Mouse (Mus musculus): ENCODE data around the gene Tubg1.

Tubg1 gene

DNA sequence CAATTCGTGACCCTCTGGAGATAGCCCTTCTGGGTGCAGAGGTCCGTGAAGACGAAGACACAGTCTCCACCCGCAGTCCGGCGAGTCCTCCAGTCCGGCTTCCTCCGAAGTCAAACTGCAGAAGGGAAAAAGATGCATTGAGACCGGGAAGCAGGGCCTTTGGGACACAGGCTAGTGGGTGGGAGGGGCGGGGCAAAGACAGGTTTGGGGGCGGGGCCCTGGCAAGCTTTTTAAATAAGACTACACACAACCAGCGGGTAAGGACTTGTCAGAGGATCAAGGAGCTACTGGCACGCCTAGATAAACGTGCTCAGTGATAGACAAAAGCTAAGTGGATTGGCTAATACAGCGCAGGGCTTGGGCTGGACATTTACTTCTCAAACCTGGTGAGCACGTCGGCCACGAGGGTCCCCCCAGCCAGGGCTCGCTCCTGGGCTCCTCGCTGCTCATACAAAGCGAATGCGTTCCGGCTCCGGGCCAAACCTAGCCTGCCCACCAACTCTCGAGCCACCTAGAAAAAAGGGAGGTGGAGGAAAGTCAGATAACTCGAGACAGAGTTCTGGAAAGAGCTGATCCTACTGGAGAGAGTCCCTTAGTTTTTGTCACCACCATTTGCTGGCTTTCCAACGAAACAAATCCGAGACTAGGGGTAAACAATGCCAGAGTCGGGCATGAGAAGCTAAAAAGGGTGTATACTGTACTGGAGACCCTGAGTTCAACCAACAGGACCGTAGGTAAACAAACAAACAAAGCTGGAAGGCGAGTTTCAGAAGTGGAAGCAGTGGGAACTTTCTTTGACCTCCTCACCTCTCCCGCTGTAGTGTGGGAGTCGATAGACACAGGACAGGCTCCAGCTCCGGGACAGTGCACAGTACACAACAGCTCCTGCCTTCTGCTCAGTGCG lies 45.2 kb downstream of the Tubg1 start:
- DNase-seq (ENCODE audit: low read depth, low spot score), result peak; percentile 67

GRCm38 (mm10) chr11:101166357-101166756 lies 46.6 kb downstream of the Tubg1 start:
- DNase-seq (ENCODE audit: low read depth, low spot score), result no peak

DNA sequence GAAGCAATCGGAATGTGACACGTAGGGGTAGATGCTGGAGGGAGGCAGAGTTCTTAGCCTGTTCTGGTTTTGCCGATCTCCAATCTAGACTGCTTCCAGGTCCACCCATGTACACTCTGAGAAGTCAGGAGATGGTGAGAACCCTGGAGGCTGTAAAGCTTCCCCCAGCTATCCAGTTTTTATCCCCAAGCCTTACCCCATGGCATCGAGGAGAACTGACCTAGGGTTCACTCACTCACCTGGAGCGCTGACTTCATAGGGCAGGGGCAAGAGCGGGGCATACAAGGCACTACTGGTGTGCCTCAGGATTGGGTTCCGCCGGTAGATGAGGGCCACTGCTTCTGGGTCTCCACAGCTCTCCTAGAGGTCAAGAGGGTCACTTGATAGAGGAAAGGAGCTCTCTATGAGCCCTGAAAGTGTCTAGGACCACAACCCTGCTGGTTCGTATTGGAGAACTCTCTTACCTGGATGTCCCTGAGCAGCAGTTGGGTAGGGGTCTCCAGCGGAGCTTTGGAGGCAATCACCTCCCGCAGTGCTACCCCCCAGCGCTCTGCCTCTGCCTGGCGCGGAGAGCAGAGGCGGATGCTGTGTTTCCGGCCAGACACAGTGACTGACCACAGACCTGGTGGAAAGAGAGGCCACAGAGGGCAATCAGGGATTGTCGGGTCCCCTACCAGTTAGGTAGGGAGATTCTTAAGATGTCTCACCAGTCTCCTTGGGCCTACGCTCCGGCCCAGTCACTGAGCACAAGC lies 47.6 kb downstream of the Tubg1 start:
- DNase-seq (ENCODE audit: low read depth, low spot score), result no peak

GRCm38 (mm10) chr11:101167963-101168300 lies 48.2 kb downstream of the Tubg1 start:
- DNase-seq (ENCODE audit: low read depth, low spot score), result no peak

- DNase-seq (ENCODE audit: low read depth, low spot score), result no peak
Observed at GRCm38 (mm10) chr11:101168301-101168980, 48.7 kb downstream of the Tubg1 start.

- DNase-seq (ENCODE audit: low read depth, low spot score), result no peak
Observed at GRCm38 (mm10) chr11:101169301-101170107, 49.8 kb downstream of the Tubg1 start.

- peak; percentile 50 for DNase-seq (ENCODE audit: low read depth, low spot score)
Observed at GRCm38 (mm10) chr11:101170354-101170810, 50.6 kb downstream of the Tubg1 start, which contains the start of gene Cntnap1. Gene Cntnap1, plus strand, starts transcription at chr11:101170523.

GRCm38 (mm10) chr11:101170811-101171610 lies 51.3 kb downstream of the Tubg1 start, which contains the start of gene Plekhh3:
Gene Plekhh3, minus strand, starts transcription at chr11:101171351.
- peak; percentile 99 for DNase-seq (ENCODE audit: low read depth, low spot score)

GRCm38 (mm10) chr11:101171721-101172433 lies 52.1 kb downstream of the Tubg1 start:
- peak; percentile 90 for DNase-seq (ENCODE audit: low read depth, low spot score)

DNA sequence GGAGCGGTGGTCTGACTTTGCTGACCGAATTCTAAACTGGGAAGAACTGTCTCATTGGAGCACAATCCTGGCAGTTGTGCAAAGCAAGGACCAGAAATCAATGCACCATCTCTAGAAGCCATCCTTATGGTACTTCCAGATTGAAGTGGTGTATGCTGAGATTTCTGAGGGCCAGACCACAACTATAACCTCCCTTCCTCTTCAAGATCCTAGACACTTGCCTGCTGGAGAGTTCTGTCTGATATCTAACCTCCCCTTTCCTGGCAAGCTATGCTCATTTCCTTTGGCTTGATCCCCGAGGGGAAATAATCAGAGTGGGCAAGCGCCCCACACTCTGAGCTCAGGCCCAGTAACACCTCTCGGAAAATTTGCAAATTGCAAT lies 52.7 kb downstream of the Tubg1 start:
- no peak for DNase-seq (ENCODE audit: low read depth, low spot score)

DNA sequence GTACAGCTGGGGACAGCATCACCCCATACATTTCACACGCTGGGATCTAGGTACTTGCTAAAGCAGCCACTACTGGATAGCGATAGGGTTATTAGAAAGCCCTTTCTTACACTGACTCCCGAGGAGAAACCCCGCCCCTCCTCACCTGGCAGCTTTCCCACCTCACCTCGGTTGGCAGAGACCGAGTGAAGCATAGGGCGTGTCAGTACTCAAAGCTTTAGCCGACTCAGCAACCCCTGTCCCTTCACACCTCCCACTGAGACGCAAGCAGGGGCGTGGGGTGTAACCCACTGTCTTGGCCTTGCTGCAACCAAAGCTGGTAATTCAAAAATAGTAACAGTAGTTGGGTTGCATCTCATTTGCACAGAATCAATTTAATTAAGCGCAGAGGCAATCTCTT lies 53.4 kb downstream of the Tubg1 start:
- no peak for DNase-seq (ENCODE audit: low read depth, low spot score)

- DNase-seq (ENCODE audit: low read depth, low spot score), result peak; percentile 81
Observed at GRCm38 (mm10) chr11:101173631-101174388, 54.1 kb downstream of the Tubg1 start.

GRCm38 (mm10) chr11:101174389-101174745 lies 54.6 kb downstream of the Tubg1 start:
- no peak for DNase-seq (ENCODE audit: low read depth, low spot score)

DNA sequence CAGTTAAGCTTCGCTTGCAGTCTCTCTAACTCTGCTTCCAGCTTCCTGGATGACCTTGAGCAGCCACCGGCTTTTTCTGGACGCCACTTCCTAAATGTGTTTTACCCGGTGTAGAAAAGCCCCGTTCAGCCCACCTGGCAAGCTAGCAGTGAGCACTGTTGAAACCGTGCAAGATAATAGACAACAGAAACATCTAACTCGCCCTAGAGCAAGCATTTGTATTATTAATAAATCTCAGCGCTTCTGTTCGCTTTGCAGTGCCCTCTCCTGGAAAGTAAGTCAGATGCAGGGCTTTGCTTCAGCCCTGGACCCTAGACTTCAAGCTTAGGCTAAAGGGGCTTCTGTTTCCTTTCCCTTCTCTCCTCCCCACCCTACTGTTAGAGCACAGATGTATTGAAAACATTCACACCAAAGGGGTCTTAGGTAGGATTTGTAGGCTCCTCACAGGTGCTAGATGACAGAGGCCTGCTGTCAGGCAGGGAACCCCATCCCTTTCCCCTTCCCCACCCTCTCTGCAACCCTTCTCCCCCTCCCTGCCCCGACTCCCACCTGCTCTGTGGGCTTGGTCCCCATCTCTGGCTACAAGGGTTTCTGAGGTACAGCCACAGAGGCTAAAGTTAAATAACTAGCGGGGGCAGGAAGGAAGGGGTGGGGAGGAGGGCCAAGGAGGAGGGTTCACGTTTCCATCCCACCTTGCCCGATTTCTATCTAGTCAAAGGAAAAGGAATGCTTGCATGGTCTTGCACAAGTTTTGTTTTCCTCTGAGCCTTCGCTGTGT lies 55.3 kb downstream of the Tubg1 start, which contains the start of gene Ccr10:
TSS of gene Ccr10 (minus strand) at position 593 of the 778 bp plus-strand sequence.
- no peak for DNase-seq (ENCODE audit: low read depth, low spot score)

DNA sequence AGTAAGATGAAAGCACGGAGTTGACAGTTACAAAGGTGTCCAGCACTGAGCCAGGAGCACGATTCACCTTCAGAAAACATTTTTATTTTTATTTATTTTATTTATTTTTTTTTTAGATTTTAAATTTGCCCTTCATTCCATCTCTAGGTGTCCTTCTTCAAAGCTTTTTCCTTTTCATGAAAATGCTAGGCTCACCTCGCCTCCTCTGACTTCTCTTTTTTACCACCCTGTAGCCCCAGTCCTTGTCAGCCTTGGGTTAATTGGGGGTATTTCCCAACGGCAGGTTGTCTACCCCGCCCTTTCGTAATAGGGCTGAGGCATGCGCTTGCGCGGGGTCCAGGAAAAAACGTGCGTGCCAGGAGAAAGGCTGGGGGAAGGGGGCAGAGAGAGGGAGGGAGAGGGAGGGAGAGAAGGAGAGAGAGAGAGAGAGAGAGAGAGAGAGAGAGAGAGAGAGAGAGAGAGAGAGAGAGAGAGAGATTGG lies 55.9 kb downstream of the Tubg1 start:
- no peak for DNase-seq (ENCODE audit: low read depth, low spot score)

Measured in R1 (cell line).